In genomic region chr8:94530643-94531042, GRCm38 (mm10) we compare ENCODE assay signal across 16 mouse cellular contexts.
"Had no signal": no experiment of that assay in that cellular context is flagged by ENCODE, and none has a peak within 500 bp of the region (broad histone marks: within the 10 kb centered on the region; RNA-seq: fewer than 3 reads in every experiment).

No protein-coding gene starts in this region.

- H3K9me3 ChIP-seq: liver, embryonic 13.5 days; midbrain, embryonic 10.5 days; midbrain, embryonic 13.5 days had no signal

- DNase-seq: kidney, adult 8-10 months; kidney, postnatal 14 days; layer of hippocampus, postnatal 36 days; liver, embryonic 13.5 days; lung, adult 2 months; lung, postnatal 36 days; thymus, adult 2 months; thymus, postnatal 14 days; thymus, postnatal 4 days had no signal

- H3K4me2 ChIP-seq: liver, embryonic 13.5 days; midbrain, embryonic 13.5 days had no signal

- H3K4me3 ChIP-seq: left cerebral cortex, adult 2 months; liver, embryonic 13.5 days; megakaryocyte, embryonic 14.5 days; midbrain, embryonic 10.5 days; midbrain, embryonic 13.5 days had no signal

- ATAC-seq: intestine, postnatal 0 days; midbrain, embryonic 13.5 days; midbrain, embryonic 16.5 days had no signal

- H3K9ac ChIP-seq: liver, embryonic 13.5 days; midbrain, embryonic 13.5 days had no signal

- H3K27ac ChIP-seq: left cerebral cortex, adult 2 months; liver, embryonic 13.5 days; midbrain, embryonic 10.5 days; midbrain, embryonic 13.5 days; stomach, postnatal 0 days had no signal

- H3K36me3 ChIP-seq: liver, embryonic 13.5 days; midbrain, embryonic 10.5 days; midbrain, embryonic 13.5 days had no signal
